Mouse (Mus musculus): ENCODE measurements around the gene Pqbp1.
A peak's percentile ranks its signal among the peaks of the same experiment; 100 is the strongest.

The Pqbp1 gene

DNA sequence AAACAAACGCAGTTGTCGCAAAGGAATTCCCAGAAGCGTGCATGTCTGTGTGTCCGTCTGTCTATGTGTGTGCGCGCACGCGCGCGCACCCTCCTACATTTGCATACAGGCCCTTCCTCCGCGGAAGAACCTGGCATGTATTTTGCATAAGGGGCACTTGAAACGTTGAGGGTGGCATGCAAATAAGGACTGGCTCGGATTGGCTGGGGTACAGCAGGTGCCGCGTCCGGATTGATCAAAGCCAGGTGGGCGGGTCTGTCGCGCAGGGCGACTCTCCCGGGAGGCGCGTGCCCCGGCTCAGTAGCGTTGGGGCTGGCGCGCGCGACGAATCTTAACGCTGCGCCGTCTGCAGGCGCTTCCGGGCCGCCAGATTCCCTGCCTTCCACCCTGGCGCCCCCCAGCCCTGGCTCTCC, 21.1 kb downstream of the Pqbp1 start, which contains the start of gene Pim2:
Gene Pim2 (plus strand): TSS at position 256 of the 413 bp plus-strand sequence.
- DNase-seq = peak; percentile 91

- DNase-seq = no peak
Measured at GRCm38 (mm10) chrX:7869826-7870225, 29.2 kb downstream of the Pqbp1 start.

DNA sequence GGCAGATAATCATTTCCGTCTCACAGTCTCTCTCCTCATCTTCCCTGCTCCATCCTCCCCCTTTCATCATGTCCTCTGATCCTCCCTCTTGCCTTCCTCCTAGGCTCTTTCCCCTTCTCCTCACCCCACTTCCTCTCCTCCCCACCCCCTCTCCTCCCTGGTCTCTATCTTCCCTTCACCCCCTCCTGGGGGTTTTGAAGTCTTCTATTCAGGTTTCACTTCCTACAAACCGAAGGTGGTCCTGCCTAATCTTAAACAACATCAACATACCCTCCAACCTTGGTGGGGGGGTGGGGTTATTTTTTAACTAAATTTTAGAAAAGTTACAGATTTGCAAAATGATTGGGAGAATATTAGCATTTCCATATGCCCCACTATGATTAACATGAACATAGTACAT, 30.6 kb downstream of the Pqbp1 start:
- DNase-seq = no peak

DNA sequence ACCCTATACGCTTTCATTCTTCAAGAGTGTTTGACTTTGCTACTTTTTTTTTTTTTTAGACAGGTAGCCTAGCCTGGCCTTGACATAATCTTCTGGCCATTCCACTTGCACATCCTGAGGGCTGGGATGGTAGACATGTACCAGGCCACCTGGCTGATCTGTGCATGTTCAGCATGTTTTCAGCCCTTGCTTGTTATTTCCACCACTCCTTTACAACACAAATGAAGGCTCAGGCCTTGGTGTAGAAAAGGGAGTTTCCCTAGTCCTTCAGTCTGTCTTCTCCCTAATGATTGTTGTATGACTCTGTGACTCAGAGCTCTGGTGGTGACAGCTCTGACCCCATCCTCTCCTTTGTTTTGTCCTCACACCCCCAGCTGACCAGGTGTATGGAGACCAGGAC, 31.9 kb downstream of the Pqbp1 start:
- DNase-seq = no peak

DNA sequence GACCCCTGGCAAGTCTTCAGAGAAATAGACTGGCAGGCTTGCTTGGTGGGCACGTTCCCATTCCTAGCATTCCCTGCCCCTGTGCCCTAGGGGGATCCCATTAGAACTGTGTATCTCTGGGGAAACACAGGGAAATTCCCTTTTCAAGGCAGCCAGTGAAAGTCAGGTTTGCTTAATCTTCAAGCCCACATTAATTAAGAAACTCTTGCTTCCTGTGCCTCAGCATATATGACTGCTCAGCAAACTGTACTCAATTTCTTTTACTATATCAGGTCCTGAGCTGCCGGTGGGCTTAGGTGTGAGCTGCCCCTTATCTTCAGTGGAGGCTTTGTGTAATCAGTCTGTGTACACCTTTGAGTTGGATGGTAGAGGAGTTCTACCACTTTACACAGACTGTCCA, 33.3 kb downstream of the Pqbp1 start:
- no peak for DNase-seq

DNA sequence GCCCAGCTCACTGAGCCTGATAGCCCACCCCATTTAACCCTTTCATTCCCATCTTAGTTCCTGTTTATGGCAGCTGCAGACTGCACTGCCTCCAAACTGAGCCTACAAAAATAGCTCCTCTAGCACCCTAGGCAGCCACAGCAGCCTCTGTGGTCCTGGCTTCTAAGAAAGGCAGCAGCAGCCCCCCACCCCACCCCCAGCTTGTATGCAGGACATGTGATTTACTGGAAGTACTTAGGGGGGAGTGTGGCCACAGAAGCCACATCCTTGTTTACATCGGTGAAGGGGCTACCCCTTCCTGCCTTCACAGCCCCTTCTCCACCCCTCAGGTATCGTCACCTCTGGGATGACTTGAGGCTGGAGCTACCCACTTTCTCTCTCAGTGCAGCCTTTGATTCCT, 33.7 kb downstream of the Pqbp1 start:
- DNase-seq = no peak

- no peak for DNase-seq
Measured at GRCm38 (mm10) chrX:7864551-7864950, 34.5 kb downstream of the Pqbp1 start.

DNA sequence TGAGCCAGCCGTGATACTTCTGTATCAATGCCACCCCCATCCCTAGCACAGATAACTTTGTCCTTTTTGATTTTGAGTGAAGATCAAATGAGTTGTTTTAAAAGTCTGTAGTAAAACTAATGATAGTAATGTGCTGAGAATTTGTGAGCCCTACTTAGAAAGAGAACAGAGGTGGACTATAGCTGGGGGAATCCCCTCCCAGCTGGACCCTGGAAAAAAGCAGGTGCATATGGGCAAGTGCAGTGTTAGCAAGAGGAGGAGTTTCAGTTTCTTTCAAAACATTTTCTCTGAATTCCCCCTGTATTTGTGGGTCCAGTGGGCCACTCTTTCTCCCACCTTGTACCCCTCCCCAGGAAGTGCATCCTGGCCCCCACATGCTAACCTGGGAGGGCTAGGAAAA, 35.9 kb downstream of the Pqbp1 start:
- DNase-seq = no peak

GRCm38 (mm10) chrX:7859191-7859753, 39.8 kb downstream of the Pqbp1 start:
- DNase-seq = no peak

DNA sequence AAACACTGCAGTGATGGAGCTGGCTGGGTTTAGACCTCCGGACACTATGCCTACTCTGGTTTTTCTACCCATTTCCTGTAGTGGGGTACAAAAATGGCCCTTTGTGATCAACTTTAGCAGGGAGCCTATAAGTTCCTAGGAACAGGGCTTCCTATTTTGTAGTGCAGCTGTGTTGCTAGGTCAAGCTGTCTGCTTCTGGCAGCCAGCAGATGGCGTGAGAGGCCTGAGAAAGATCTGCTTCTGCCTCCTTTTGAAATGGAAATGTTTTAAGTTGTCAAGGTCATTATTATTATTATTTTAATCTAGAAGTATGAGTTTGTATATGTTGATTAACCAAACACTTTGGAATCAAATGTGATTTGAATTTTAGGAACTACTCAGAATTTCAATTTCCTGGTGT, 44.5 kb downstream of the Pqbp1 start:
- peak; percentile 45 for DNase-seq

DNA sequence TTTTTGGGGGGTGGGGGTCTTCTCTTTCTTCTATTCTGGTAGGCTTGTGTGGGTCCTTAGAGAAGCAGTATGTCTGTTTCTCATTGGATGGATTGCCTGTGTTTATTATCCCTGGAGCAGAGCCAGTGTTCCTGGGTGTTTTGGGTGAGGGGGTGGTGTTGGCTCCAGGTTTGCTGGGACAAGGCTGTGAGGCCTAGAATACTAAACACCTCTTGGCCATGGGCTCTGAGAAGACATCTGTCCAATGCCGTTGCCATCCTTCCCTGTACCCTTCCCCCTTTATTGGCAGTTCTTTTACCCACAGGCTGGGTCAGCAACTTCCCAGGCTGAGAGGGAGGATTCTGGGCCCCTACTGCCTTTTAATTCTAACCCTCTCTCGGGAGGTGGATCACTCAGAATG, 51.2 kb downstream of the Pqbp1 start:
- DNase-seq = no peak

Measured in lung, postnatal 36 days (tissue).